Mouse (Mus musculus) testis, adult 2 months (tissue): ENCODE results near the gene Barhl1. TPM values are rescaled to one million over a fixed set of nuclear protein-coding genes. Genes with fewer than 3 reads are reported as not detected.

Source experiments
- H3K27ac ChIP-seq: fragments of 200-500 bp; 2 replicates; pipeline ENCODE4 v1.5.1; 2012; ENCODE audit warnings: low read depth, low read length; ENCODE audit not compliant: control insufficient read depth, insufficient read depth
- H3K27me3 ChIP-seq: fragments of 200-500 bp; 2 replicates; pipeline ENCODE4 v1.6.1; 2012; ENCODE audit warnings: mild to moderate bottlenecking, low read length, moderate library complexity; ENCODE audit not compliant: control insufficient read depth, insufficient read depth
- H3K36me3 ChIP-seq: fragments of 200-500 bp; 2 replicates; pipeline ENCODE4 v1.6.1; 2012; ENCODE audit warnings: mild to moderate bottlenecking, low read length; ENCODE audit not compliant: control insufficient read depth, insufficient read depth
- H3K4me1 ChIP-seq: fragments of 200-500 bp; 2 replicates; pipeline ENCODE4 v1.6.1; 2012; ENCODE audit warnings: low read length; ENCODE audit not compliant: control insufficient read depth, insufficient read depth
- H3K4me3 ChIP-seq: fragments of 200-500 bp; 2 replicates; pipeline ENCODE4 v1.5.1; 2012; ENCODE audit warnings: low read depth, mild to moderate bottlenecking, low read length, moderate library complexity, mixed read lengths; ENCODE audit not compliant: control insufficient read depth
- CTCF ChIP-seq: fragments of 200-500 bp; IDR thresholded peaks from 2 replicates; pipeline ENCODE4 v1.5.1; 2012; ENCODE audit warnings: low read depth, mild to moderate bottlenecking, inconsistent platforms, low read length, moderate library complexity; ENCODE audit not compliant: control insufficient read depth, insufficient read depth, insufficient replicate concordance
- POLR2A ChIP-seq: fragments of 200-500 bp; IDR thresholded peaks from 2 replicates; pipeline ENCODE4 v1.6.1; 2012; ENCODE audit warnings: low read depth, mild to moderate bottlenecking, inconsistent platforms, low read length, moderate library complexity; ENCODE audit not compliant: control insufficient read depth
- polyA plus RNA-seq: library from polyadenylated mRNA; depleted of rRNA; stranded (reverse); fragments of >200 nt; gene quantifications from 2 replicates; pipeline ENCODE4 v1.2.3, GENCODE M21; 2012; rRNA removed

Gene Barhl1
- 0.35 and 0.43 TPM in 2 replicates for polyA plus RNA-seq

GRCm38 (mm10) chr2:28916513-28916865 is at the start of gene Barhl1:
Gene Barhl1, minus strand, starts transcription at chr2:28916668.
- Histone ChIP-seq H3K4me3 (peak within 1 kb of the TSS; percentile 62), H3K4me1 (peaks cover 26% of the 10 kb centered on the region), H3K27ac (no peak within 1 kb of the TSS), H3K36me3 (no peaks in the 10 kb centered on the region), H3K27me3 (peaks cover 11% of the 10 kb centered on the region; the same call in 1 of the 2 replicates)
- no peak for TF ChIP-seq POLR2A
- no peak for TF ChIP-seq CTCF

DNA sequence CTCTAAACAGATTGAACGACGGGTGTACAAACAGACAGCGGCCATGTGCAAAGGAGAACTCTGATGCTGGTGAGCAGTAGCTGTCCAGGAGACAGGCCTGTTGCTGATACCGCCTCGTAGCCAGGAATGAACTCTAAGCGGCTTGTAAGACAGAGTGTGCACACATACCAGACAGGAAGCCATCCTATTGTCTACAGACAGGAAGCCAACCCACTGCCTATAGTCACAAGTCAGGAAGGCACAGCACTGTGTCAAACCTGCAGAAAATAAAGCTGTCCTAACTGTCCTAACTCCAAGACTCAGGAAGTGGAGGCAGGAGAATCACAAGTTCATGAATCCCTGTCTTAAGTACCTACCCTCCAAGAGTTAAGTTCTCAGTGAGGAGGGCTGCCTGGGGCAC is 47.1 kb upstream of the Barhl1 start:
- Histone ChIP-seq H3K4me1 (no peaks in the 10 kb centered on the region), H3K27me3 (no peaks in the 10 kb centered on the region), H3K27ac (no peak overlapping the region), H3K4me3 (no peak overlapping the region), H3K36me3 (no peaks in the 10 kb centered on the region)
- no peak for TF ChIP-seq CTCF
- no peak for TF ChIP-seq POLR2A

- Histone ChIP-seq H3K4me3 (no peak overlapping the region), H3K27me3 (no peaks in the 10 kb centered on the region), H3K36me3 (no peaks in the 10 kb centered on the region), H3K27ac (no peak overlapping the region), H3K4me1 (no peaks in the 10 kb centered on the region)
- TF ChIP-seq CTCF (no peak), POLR2A (no peak)
Observed at GRCm38 (mm10) chr2:28961636-28962035, 45.2 kb upstream of the Barhl1 start.

DNA sequence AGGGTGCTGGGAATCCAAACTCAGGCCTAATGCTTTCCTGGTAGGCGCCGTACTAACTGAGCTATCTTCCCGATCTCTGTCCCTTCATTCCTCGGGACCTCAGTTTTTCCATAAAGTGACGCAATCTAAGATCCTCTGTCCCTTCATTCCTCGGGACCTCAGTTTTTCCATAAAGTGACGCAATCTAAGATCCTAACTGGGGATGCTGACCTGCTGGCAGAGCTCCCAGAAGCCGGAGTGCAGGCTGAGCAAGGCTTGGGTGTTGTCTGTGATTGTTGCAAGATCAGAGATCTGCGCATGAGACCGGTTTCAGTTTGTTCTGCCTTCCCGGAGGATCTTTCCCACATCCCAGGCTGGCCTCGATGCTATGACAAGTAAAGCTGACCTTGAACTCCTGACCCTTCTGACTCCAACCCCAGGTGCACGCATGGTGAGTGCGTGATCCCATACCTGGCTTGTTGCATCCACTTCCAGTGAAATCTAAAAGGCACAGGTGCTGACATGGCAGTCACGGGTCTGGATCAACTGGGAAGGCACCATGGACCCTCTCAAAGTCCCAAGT is 44.6 kb upstream of the Barhl1 start:
- Histone ChIP-seq H3K4me1 (no peaks in the 10 kb centered on the region), H3K4me3 (no peak overlapping the region), H3K27ac (no peak overlapping the region), H3K27me3 (no peaks in the 10 kb centered on the region), H3K36me3 (no peaks in the 10 kb centered on the region)
- TF ChIP-seq CTCF (no peak), POLR2A (no peak)

DNA sequence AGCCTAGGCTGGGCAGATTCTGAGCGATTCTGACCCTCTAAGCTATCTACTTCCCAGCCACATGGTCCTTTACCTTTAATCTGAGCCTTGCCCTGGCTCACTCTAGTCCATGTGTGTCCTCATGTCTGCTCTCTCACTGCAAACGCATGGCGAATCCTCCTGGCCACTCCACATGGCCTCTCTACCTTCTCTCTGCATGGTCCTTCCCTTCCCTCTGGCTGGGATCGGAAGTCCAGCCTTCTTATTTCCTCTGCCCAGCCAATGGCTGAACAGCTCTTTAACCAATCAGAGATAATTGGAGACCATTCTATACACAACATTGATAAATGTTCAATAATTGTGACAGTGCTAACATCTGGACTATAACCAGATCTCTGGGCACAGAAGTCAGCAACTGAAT is 40.4 kb upstream of the Barhl1 start:
- no peaks in the 10 kb centered on the region for H3K36me3 ChIP-seq
- peaks cover 3% of the 10 kb centered on the region; the same call in 1 of the 2 replicates for H3K4me1 ChIP-seq
- no peak overlapping the region for H3K27ac ChIP-seq
- no peak for TF ChIP-seq CTCF
- TF ChIP-seq POLR2A = no peak
- no peak overlapping the region for H3K4me3 ChIP-seq
- H3K27me3 ChIP-seq = no peaks in the 10 kb centered on the region

DNA sequence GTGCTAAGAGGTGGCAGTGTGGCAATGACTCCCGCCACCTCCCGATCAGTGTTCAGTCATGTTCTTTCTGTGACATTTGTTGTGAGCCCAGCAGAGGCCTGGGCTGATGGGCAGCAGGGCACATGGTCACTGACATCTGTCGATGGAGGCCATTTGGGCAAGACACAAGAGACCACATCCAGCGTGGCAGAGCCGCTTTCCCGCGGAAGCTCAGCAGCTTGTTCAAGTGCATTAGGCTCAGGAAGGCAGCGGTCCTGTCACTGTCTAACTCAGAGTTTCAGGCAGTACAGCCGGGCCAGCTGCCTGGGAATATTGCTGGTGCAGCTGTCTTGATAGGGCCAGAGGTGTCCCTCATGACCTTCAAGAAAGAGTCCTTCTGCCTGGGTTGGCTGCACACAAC is 38.1 kb upstream of the Barhl1 start:
- H3K27me3 ChIP-seq = no peaks in the 10 kb centered on the region
- no peaks in the 10 kb centered on the region for H3K36me3 ChIP-seq
- H3K4me3 ChIP-seq = no peak overlapping the region
- TF ChIP-seq CTCF (no peak), POLR2A (no peak)
- peaks cover 3% of the 10 kb centered on the region; the same call in 1 of the 2 replicates for H3K4me1 ChIP-seq
- H3K27ac ChIP-seq = no peak overlapping the region

- H3K27ac ChIP-seq = no peak overlapping the region
- H3K36me3 ChIP-seq = no peaks in the 10 kb centered on the region
- TF ChIP-seq CTCF = no peak
- no peak for TF ChIP-seq POLR2A
- H3K4me1 ChIP-seq = peaks cover 3% of the 10 kb centered on the region; the same call in 1 of the 2 replicates
- no peaks in the 10 kb centered on the region for H3K27me3 ChIP-seq
- H3K4me3 ChIP-seq = no peak overlapping the region
Observed at GRCm38 (mm10) chr2:28952981-28953380, 36.5 kb upstream of the Barhl1 start.
